Mouse (Mus musculus) right cerebral cortex, postnatal 14 days (tissue): ENCODE results near the gene Slc43a2.
A peak's percentile ranks its signal among the peaks of the same experiment; 100 is the strongest.
"Not testable (repeated sequence)": the region's sequence is repeated elsewhere in the genome, so short reads cannot be mapped to it uniquely, and the experiment has no call there.

ENCODE experiments used
- DNase-seq: peaks from one replicate; pipeline ENCODE4 v3.0.0; 2022

The Slc43a2 gene

DNA sequence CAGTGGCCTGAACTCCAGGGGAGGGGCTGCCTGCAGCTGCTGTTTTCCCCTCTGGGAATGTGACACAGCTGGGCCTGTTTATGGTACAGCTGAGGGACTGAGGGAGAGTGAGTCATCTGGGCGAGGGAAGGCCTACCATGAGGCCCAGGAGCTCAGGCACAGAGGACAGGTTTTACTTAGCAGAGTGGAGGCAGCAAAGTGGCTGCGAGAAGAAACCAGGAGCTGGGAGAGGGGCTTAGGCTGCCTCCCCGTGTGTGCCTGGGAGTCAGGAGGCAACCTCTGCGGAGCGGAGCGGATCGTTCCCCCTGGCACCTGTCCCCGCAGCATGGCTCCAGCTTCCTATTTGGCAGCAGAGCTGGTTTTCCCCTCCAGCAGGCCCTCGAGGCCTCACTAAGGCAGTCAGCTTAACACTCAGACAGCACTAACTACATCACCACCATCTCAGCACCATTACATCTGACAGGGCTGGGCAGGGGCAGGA is 20.5 kb downstream of the Slc43a2 start:
- DNase-seq, result peak; percentile 35

DNA sequence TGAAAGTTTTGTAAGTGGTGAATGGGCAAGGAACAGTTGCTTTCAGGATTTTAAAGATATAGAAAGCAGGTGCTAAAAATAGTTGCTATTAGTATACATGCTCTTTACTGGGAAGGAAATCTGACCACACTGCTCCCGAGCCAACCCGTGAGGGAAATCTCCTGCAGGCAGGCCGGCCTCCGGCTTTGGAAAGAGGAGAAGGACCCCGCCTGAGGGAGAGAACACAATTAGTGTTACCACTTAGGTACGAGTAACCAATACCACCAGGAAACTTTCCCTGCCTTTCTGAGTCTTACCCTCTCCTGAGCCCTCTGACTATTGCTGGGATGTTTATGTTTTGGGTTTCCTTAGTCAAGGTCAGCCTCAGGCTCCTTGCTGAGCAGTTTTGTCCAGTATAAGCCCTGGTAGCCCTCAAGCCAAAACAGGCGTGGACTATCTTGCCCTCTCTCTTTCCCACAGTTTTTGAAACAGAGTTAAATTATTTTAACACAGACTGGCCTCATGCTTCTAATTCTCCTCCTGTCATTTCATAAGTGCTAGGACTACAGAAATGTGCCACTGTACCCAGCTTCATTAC is 21.5 kb downstream of the Slc43a2 start:
- DNase-seq, result no peak

DNA sequence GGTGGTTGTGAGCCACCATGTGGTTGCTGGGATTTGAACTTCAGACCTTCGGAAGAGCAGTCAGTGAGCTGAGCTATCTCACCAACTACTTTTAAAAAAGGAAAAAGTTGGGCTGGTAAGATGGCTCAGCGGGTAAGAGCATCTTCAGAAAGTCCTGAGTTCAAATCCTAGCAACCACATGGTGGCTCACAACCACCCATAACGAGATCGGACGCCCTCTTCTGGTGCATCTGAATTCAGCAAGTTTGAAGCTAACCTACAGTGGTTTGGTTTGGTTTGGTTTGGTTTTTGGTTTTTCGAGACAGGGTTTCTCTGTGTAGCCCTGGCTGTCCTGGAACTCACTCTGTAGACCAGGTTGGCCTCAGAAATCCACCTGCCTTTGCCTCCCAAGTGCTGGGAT is 24.5 kb downstream of the Slc43a2 start:
- not testable (repeated sequence) for DNase-seq

DNA sequence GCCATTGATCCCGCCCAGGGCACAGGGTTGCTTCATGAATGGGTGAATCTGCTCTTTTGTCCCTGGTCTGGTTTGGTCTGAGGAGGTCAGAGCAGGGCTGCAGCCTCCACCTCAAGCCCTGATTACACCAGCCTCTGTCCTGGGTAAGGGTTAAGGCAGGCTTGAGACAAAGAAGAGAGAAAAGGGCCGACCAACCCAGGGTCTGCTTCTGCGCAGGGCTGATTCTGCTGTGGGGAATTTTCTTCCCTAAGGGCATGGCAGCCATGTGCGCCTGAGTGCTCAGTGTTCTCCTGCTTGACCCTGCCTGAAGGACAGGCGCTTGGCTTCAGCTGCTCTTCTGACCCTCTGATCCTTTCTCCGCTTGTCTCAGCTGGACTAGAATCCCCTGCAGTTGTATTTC is 25.6 kb downstream of the Slc43a2 start:
- no peak for DNase-seq

DNA sequence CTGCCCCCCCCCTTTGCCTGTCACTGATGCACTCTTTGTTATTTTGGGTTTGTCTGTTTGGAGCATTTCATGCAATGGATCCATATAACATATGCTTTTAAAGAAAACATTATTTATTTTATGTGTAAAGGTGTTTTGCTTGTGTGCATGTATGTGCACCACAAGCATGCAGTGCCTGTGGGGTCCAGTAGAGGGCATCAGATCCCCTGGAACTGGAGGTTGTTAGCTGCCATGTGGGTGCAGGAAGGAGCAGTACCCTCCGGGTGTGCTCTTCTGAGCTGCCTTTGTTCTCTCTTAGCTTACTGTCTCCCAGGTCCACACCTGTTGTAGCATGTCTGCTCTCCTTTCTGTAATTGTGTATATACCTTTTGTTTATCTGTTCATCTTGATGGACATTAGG is 26.6 kb downstream of the Slc43a2 start:
- DNase-seq, result no peak

DNA sequence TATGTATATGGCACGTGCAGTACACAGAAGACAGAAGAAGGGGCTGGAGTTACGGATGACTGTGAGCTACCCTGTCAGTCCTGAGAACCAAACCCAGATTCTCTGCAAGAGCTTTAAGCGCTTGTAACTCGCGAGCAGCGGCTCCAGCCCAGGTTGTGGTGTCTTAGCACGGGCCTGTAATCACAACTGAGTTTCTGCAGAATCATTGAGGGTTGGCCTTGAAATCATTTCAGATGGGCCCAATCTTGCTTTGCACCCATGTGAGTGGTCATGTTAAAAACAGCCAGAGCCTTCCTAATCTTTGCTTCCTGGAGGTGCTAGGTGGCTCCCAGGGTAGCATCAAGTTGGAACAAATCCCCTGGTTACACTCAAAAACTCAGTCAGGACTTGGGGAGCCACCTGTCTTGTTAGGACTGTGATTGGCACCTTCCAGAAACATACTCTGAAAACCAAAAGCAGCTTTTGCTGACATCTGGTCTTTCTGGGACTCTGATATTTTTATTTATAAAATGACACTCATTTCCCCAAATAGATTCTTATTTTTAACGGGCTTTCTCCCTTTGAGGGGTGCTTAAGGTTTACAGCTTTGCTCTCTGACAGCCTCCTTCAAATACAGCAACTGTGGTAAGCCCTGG is 28.5 kb downstream of the Slc43a2 start:
- no peak for DNase-seq

DNA sequence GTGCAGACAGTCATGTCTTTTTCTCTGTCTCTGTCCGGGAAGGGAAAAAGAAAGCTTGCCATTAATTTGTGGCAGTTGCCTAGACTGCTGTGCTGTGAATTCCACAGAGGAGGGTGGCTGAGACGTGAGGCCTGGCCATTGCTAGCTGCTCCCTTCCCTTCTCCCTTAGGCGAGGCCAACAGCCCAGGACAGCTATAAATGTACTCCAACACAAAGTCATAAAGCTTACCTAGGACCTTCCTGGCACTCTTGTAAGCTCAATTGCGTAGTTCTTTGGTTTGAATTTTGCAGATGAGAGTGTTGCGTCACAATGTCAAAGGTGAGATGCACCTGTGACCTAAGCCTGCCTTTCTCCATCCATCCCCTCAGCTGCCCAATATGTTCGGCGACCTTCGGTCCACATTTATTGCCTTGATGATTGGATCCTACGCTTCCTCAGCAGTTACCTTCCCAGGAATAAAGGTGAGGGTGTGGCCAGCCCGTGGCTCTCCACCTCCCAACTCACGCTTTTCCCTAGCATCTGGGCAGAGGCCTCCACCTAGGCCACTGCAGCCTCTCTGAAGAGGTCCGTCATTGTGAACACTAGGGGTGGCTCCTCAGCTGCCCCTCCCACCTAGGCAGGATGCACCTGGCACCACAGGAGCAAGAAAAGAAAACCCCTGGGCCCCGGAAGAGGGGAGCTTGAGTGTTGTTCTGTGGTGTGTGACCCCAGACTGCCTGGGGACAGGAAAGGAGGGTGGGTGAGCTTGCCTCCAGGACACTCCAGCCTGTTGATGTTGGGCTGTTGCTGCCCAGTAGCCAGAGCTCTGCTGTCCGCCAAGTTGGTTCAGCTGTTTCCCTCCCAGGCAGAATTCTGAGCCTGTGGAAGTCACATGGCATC is 29.3 kb downstream of the Slc43a2 start:
- no peak for DNase-seq

DNA sequence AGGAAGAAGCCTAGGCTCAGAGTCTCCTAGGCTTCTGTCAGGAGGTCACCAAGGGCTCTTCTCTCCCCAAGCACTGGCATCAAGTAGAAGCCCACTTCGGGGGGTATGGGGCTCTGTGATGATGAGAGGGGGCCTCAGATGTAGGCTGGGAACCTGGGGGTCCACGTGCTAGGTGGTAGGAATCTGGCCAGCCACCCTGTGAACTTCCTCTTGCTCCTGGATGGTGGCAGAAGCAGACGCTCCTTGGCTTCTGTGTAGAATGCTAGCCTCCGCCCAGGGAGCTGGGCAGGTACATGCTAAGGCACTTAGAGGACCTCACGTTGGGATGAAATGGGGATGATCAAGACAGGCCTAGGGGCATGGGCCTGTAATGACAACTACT is 29.9 kb downstream of the Slc43a2 start:
- no peak for DNase-seq

DNA sequence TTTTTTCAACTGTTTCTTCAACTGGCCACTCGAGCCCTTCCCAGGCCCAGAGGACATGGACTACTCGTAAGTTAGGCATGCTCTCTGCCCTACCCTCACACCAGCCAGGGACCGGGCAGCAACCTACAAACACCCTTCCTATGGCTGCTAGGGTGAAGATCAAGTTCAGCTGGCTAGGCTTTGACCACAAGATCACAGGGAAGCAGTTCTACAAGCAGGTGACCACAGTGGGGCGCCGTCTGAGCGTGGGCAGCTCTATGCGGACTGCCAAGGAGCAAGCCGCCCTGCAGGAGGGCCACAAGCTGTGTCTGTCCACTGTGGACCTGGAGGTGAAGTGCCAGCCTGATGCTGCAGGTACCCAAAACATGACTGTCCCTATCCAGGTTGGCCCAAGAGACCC is 31.3 kb downstream of the Slc43a2 start:
- no peak for DNase-seq

DNA sequence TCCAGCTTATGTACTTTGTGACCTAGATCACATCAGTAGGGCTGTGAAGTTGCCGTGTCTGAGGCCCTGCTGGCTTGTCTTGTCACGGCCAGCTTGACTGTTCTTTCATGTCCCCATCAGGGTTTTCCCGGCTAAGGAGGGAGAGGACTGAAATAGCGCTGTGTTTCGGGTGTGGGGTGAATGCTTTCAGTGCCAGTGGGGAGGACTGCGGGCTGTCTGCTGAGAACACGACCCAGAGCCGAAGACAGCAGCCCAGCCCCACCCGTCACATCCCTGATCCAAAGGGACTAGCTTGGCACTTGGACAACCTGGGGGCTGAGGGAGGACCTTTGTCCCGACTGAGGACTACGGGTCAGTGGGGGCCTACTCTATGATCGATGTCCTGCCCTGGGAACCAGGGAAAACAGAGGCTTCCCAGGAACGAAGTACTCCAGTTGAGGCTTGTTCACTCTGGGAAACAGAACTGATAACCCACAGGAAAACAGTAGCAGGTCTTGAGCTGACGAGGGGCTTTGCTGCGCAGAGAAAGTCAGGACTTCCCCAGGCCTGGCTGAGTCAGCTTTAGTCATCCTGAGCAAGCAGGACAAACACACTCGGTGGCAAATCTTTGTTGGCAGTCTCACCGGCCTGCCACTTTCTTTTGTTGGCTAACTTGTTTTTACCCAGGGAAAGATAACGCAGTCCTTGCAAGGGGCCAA is 32.5 kb downstream of the Slc43a2 start:
- DNase-seq, result no peak

DNA sequence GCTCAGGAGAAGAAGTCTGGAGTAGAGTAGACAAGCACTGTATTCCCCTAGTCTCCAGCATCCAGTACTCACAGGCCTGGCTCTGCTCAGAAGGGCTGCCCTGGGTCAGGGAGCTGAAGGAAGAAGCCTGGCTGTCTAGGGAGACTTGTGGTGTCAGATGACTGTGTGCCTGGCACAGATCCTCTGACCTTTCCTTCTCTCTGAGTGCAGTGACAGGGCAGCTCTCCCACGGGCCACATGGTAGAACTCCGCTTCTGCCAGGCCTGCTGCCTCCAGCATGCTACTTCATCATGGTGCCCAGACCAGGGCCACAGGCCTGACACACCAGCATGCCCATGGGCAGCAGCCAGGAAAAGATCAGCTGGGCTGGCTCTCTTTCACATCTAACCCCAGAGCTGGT is 34.4 kb downstream of the Slc43a2 start:
- no peak for DNase-seq

DNA sequence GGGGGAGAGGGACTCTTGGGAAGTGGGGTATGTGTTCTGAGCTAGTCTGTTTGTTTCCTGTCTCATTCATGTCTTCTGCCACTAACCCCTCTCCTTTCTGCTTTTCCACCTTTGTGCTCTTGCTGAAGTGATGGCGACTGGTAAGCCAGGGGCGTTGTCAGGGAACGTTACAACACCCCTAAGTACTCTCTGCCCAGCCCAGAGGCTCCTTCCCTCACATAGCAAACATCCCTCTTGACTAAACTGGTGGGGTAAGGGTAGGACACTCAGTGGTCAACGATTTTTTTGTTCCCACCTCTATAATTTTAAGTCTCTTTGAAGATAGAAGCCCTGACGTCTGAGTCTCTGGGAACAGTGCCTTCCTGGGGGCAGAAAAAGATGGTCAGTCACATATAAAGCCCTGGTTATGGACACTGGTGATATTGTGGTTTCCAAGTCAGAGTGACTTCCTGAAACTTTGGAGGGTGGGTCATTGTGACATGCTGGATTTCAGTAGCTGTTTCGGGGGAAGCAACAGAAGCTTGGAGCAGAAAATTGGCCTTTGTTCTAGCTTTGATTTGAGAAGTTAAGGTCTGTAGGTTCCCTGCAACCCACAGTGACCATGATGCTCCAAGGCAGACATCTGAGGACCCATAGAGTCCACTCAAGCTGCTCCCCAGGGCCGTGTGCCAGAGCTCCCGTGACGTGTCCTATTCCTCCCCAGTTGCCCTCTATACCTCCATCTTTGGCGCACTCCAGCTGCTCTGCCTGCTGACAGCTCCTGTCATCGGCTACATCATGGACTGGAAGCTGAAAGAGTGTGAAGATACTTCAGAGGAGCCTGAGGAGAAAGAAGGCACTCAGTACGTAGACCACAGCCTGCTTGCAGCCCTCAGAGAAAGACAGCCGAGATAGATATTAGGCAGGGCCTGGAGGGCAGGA is 35.0 kb downstream of the Slc43a2 start:
- DNase-seq, result no peak

DNA sequence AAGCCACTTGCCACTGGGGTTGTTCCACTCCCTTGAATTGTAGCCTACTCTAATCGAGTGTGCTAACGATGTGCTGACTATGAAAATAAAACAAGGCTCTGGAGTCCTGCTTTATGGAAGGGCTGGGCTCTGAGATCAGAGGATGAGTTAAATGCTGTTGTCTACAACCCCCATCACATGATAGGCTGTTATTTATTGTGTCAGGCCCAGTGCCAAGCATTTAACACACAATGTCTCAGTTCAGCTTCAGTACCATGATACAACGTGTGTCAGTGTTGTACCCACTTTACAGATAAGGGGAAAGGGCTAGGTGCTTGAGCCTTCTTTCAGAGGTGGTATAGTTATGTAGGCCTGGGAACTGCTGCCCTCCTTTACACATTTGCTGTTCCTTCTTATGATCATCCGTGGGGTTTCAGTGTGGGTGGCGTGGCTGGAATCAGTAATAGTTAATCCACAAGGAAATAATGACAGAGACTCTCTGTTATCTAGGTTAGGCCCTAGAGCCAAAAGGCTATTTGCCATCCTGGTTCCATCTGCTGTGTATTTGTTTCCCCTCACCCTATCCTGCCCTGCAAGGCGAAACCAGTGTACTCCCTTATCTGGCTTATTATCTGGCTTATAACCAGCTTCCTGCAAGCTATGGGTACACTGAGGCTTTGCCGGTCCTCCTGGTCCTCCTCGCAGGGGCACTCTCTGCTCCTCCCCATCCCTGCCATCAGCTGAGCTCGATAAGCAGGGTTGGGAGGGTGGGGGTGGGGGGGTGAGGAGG is 36.0 kb downstream of the Slc43a2 start:
- DNase-seq, result no peak

DNA sequence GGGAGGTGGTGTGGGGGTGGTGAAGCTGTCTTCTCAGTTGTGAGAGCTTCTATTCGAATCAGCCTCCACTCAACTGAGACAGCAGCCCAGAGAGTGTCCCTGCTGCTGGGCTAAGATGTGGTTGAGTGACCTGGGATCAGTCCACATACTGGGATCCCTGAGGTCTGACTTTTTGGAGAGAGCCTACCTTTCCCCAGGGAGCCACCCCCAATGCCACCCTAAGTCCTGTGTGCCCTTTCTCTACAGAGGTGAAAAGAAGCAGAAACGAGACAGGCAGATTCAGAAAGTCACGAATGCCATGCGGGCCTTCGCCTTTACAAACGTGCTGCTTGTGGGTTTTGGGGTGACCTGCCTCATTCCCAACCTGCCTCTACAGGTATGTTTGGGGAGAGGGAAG is 36.6 kb downstream of the Slc43a2 start:
- no peak for DNase-seq

DNA sequence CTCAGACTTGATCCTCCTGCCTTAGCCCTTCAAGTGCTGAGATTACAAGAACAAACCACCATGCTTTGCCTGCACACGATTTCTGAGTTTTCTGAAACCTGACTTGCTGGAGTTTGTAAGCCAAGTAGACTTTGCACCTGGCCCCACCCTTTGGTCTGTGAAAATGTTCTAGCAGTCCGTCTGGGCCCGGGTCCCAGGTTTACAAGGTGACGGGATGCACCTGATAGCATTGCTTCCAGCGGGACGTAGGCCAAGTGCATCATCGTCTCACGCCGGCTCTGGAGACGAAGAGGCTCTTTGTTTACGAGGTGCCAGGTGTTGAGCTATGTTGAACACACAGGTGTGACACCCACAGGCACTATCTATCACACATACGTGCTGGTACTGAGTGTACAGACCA is 37.5 kb downstream of the Slc43a2 start:
- no peak for DNase-seq

DNA sequence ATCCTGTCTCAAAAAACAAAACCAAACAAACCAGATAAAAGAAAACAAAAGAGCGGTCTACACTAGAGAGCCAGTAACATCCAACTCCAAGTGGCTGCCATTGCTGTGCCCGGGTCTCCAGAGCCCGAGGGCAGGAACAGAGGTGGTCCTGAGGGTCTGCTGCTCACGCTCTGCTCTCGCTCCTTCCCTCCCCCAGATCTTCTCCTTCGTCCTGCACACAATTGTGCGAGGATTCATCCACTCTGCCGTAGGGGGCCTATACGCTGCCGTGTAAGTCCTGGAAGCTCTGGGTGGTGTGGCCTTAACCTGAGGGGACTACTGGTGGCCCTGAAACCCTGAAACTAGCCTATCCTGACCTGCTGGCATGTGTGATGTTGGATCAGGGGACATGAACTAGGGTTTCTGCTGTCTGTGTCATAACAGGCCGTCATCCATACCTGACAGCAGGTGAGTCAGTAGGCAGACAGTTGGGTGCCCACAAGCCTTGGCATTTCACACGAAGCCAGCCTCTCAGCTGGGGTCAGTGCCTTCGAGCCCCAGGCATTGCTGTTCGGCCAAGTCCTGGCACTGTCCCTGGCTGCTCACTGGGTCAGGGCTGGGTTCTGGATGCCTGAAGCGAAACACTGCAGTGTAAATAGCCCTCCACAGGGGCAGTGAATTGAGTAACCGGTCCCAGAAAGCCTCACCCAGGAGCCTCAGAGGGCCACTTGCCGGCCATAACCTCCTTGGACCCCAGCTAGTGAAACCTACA is 39.1 kb downstream of the Slc43a2 start:
- DNase-seq, result no peak

DNA sequence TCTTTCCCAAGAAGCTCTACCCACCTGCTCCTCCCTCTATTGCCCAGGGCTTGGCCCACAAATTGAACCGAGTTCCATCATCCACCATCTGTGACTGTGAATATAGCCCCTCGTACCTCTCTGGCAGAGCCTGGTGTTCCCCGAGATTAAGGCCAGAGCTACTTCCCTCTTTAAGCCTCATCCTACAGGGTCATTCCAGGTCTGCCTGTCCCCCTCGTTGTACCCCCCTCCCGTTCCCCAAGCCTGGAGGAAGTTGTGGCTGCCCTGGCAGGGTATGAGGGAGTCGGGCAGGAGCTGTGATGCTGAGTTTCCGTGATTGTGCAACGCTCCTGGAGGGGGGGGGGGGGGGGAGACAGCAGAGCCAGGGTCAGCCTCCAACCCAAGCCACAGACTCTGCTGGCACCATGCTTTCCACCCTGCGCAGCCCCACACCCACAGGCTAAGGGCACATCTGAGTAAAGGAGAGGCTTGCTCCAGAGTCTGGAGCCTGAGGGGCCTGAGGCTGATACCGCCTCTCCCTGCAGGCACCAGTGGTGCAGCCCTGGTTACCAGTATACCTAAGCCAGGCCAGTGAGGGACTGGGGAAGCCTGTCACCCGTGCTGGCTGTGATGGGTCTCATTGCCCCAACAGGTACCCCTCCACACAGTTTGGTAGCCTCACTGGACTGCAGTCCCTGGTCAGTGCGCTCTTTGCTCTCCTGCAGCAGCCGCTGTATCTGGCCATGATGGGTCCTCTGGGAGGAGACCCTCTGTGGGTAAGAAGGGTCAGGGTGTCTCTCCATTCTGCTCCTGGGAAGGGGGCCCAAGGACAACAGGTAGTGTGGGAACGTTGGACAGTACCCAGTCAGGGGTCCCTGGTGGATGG is 39.9 kb downstream of the Slc43a2 start:
- no peak for DNase-seq

DNA sequence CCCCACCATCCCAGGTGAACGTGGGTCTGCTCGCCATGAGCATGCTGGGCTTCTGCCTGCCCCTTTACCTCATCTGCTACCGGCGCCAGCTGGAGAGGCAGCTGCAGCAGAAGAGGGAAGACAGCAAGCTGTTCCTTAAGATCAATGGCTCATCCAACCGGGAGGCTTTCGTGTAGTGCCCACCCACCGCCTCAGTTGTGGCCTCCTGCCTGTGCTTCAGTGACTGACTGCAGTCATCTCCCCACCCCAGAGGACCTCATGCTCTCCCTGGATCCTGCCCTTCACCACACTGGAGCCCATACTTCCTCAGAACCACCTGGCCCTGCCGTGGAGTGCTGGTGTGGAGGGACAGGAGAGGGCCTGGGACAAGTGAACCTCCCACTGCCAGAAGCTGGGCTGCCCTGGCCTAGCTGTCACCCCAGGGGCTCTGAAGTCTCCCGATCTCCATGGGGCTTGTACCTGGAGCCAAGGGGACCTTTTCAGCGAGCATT is 40.9 kb downstream of the Slc43a2 start:
- peak; percentile 47 for DNase-seq

DNA sequence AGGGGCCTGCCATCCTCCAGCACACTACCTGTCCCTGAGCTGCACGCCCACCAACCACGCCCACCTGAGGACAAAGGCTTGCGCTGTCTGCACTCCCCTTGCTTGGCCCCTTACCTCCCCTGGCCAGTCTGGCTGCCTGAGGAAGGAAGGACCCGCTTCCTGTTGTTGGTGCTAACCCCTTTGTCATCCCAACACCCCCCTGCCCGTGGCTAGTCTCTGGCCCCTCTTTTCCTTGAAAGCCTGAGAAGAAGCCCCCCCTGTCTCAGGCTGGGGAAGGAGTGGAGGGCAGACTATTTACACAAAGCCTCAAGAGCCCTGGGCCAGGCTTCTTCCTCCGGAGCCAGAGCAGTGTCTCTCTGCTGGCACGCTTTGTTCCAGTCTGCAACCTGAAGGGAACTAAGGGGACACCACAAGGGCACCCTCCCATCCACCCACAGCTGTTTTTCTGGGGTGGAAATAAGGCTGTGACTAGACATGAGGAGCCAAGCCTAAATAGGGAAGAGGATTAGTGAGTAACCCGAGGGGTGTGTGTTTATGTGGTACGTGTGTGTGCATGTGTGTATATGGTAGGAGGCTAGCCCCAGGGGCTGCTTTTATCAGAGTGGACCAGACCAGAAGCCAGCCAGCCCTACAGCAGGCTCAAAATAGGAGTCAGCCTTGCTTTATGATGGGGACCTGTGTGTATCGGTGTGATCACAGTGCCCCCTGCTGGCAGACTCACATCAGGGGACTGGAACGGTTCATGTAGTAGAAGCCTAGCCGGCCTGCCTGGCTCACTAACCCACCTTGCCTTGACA is 41.6 kb downstream of the Slc43a2 start:
- DNase-seq, result peak; percentile 94
